Mouse (Mus musculus): ENCODE data around the gene Osbpl8. TPM values are rescaled to one million over a fixed set of nuclear protein-coding genes. Genes with fewer than 3 reads are reported as not detected.

The Osbpl8 gene
- polyA plus RNA-seq, 1 experiment from 2014 or later, result 11.8 TPM

- no peak overlapping the region for H3K9ac ChIP-seq (ENCODE audit: low read length)
- H3K4me2 ChIP-seq (ENCODE audit: low read depth), result peak overlapping the region; percentile 60; the same call in 1 of the 2 replicates
- no peak for ATAC-seq (ENCODE audit: insufficient read depth, low FRiP score, low TSS enrichment)
Measured at GRCm38 (mm10) chr10:111297631-111298030, 133.1 kb downstream of the Osbpl8 start.

GRCm38 (mm10) chr10:111298140-111299098 is 133.9 kb downstream of the Osbpl8 start, which contains the start of gene Bbs10:
Gene Bbs10 (plus strand): TSS chr10:111298679.
- DNase-seq (ENCODE audit: low spot score) (peak; percentile 96), ATAC-seq (ENCODE audit: insufficient read depth, low FRiP score, low TSS enrichment) (peak; percentile 100)
- Histone ChIP-seq H3K27me3 (ENCODE audit: control insufficient read depth, insufficient read depth, low read length) (no peaks in the 10 kb centered on the region), H3K4me2 (ENCODE audit: low read depth) (peak within 1 kb of the TSS; percentile 60), H3K36me3 (ENCODE audit: control insufficient read depth, insufficient read depth, low read length) (no peaks in the 10 kb centered on the region), H3K9me3 (ENCODE audit: control insufficient read depth, low read length) (no peaks in the 10 kb centered on the region), H3K9ac (ENCODE audit: low read length) (peak within 1 kb of the TSS; percentile 80), H3K4me1 (ENCODE audit: control insufficient read depth, insufficient read depth, low read length) (peaks cover 4% of the 10 kb centered on the region; the same call in 1 of the 2 replicates), H3K4me3 (ENCODE audit: low read depth, low read length) (peak within 1 kb of the TSS; percentile 68), H3K27ac (ENCODE audit: low read depth, low read length) (peak within 1 kb of the TSS; percentile 77; the same call in 1 of the 2 replicates)
- under 1% methylated on average over 54 of the region's 54 CpGs for WGBS

More at GRCm38 (mm10) chr10:111297631-111298030, 133.1 kb downstream of the Osbpl8 start:
- Histone ChIP-seq H3K36me3 (ENCODE audit: control insufficient read depth, insufficient read depth, low read length) (0 out of 2 replicates have a peak, but pooled peaks cover 2% of the 10 kb centered on the region), H3K27me3 (ENCODE audit: control insufficient read depth, insufficient read depth, low read length) (no peaks in the 10 kb centered on the region), H3K9me3 (ENCODE audit: control insufficient read depth, low read length) (no peaks in the 10 kb centered on the region), H3K4me1 (ENCODE audit: control insufficient read depth, insufficient read depth, low read length) (peaks cover 4% of the 10 kb centered on the region; the same call in 1 of the 2 replicates), H3K4me3 (ENCODE audit: low read depth, low read length) (no peak overlapping the region), H3K27ac (ENCODE audit: low read depth, low read length) (no peak overlapping the region)
- no peak for DNase-seq (ENCODE audit: low spot score)
- WGBS, result 50% methylated on average over 6 of the region's 6 CpGs

GRCm38 (mm10) chr10:111299591-111299990 is 135.0 kb downstream of the Osbpl8 start:
- no peak overlapping the region for H3K4me3 ChIP-seq (ENCODE audit: low read depth, low read length)
- H3K27me3 ChIP-seq (ENCODE audit: control insufficient read depth, insufficient read depth, low read length), result no peaks in the 10 kb centered on the region
- no peaks in the 10 kb centered on the region for H3K9me3 ChIP-seq (ENCODE audit: control insufficient read depth, low read length)
- 85% methylated on average over 6 of the region's 6 CpGs for WGBS
- ATAC-seq (ENCODE audit: insufficient read depth, low FRiP score, low TSS enrichment) (no peak), DNase-seq (ENCODE audit: low spot score) (no peak)
- H3K27ac ChIP-seq (ENCODE audit: low read depth, low read length), result no peak overlapping the region
- no peak overlapping the region for H3K4me2 ChIP-seq (ENCODE audit: low read depth)
- no peak overlapping the region for H3K9ac ChIP-seq (ENCODE audit: low read length)
- no peaks in the 10 kb centered on the region for H3K36me3 ChIP-seq (ENCODE audit: control insufficient read depth, insufficient read depth, low read length)
- peaks cover 4% of the 10 kb centered on the region; the same call in 1 of the 2 replicates for H3K4me1 ChIP-seq (ENCODE audit: control insufficient read depth, insufficient read depth, low read length)

GRCm38 (mm10) chr10:111301041-111301440 is 136.5 kb downstream of the Osbpl8 start:
- DNase-seq (ENCODE audit: low spot score) (no peak), ATAC-seq (ENCODE audit: insufficient read depth, low FRiP score, low TSS enrichment) (no peak)
- H3K4me3 ChIP-seq (ENCODE audit: low read depth, low read length), result no peak overlapping the region
- H3K4me1 ChIP-seq (ENCODE audit: control insufficient read depth, insufficient read depth, low read length), result peaks cover 4% of the 10 kb centered on the region; the same call in 1 of the 2 replicates
- H3K36me3 ChIP-seq (ENCODE audit: control insufficient read depth, insufficient read depth, low read length), result no peaks in the 10 kb centered on the region
- WGBS, result 93% methylated on average over 5 of the region's 5 CpGs
- no peak overlapping the region for H3K27ac ChIP-seq (ENCODE audit: low read depth, low read length)
- H3K9ac ChIP-seq (ENCODE audit: low read length), result no peak overlapping the region
- no peaks in the 10 kb centered on the region for H3K27me3 ChIP-seq (ENCODE audit: control insufficient read depth, insufficient read depth, low read length)
- H3K4me2 ChIP-seq (ENCODE audit: low read depth), result no peak overlapping the region
- no peaks in the 10 kb centered on the region for H3K9me3 ChIP-seq (ENCODE audit: control insufficient read depth, low read length)

- no peak for ATAC-seq (ENCODE audit: insufficient read depth, low FRiP score, low TSS enrichment)
- peaks cover 4% of the 10 kb centered on the region; the same call in 1 of the 2 replicates for H3K4me1 ChIP-seq (ENCODE audit: control insufficient read depth, insufficient read depth, low read length)
- 95% methylated on average over 6 of the region's 6 CpGs for WGBS
- no peaks in the 10 kb centered on the region for H3K36me3 ChIP-seq (ENCODE audit: control insufficient read depth, insufficient read depth, low read length)
- no peaks in the 10 kb centered on the region for H3K9me3 ChIP-seq (ENCODE audit: control insufficient read depth, low read length)
- no peak for DNase-seq (ENCODE audit: low spot score)
- H3K4me2 ChIP-seq (ENCODE audit: low read depth), result no peak overlapping the region
- H3K27me3 ChIP-seq (ENCODE audit: control insufficient read depth, insufficient read depth, low read length), result no peaks in the 10 kb centered on the region
- H3K9ac ChIP-seq (ENCODE audit: low read length), result no peak overlapping the region
- no peak overlapping the region for H3K27ac ChIP-seq (ENCODE audit: low read depth, low read length)
- H3K4me3 ChIP-seq (ENCODE audit: low read depth, low read length), result no peak overlapping the region
Measured at GRCm38 (mm10) chr10:111302486-111302885, 137.9 kb downstream of the Osbpl8 start.

GRCm38 (mm10) chr10:111308850-111309501 is 144.4 kb downstream of the Osbpl8 start:
- Histone ChIP-seq H3K4me3 (ENCODE audit: low read depth, low read length) (no peak overlapping the region), H3K36me3 (ENCODE audit: control insufficient read depth, insufficient read depth, low read length) (no peaks in the 10 kb centered on the region), H3K4me1 (ENCODE audit: control insufficient read depth, insufficient read depth, low read length) (no peaks in the 10 kb centered on the region), H3K4me2 (ENCODE audit: low read depth) (no peak overlapping the region), H3K27ac (ENCODE audit: low read depth, low read length) (no peak overlapping the region), H3K27me3 (ENCODE audit: control insufficient read depth, insufficient read depth, low read length) (no peaks in the 10 kb centered on the region), H3K9me3 (ENCODE audit: control insufficient read depth, low read length) (no peaks in the 10 kb centered on the region), H3K9ac (ENCODE audit: low read length) (no peak overlapping the region)
- no peak for ATAC-seq (ENCODE audit: insufficient read depth, low FRiP score, low TSS enrichment)
- WGBS, result 92% methylated on average over 13 of the region's 13 CpGs
- no peak for DNase-seq (ENCODE audit: low spot score)

- Histone ChIP-seq H3K27me3 (ENCODE audit: control insufficient read depth, insufficient read depth, low read length) (no peaks in the 10 kb centered on the region), H3K27ac (ENCODE audit: low read depth, low read length) (no peak overlapping the region), H3K4me3 (ENCODE audit: low read depth, low read length) (no peak overlapping the region), H3K4me2 (ENCODE audit: low read depth) (no peak overlapping the region), H3K36me3 (ENCODE audit: control insufficient read depth, insufficient read depth, low read length) (no peaks in the 10 kb centered on the region), H3K9me3 (ENCODE audit: control insufficient read depth, low read length) (no peaks in the 10 kb centered on the region), H3K4me1 (ENCODE audit: control insufficient read depth, insufficient read depth, low read length) (no peaks in the 10 kb centered on the region), H3K9ac (ENCODE audit: low read length) (no peak overlapping the region)
- 81% methylated on average over 6 of the region's 6 CpGs for WGBS
- no peak for ATAC-seq (ENCODE audit: insufficient read depth, low FRiP score, low TSS enrichment)
- no peak for DNase-seq (ENCODE audit: low spot score)
Measured at GRCm38 (mm10) chr10:111313282-111313681, 148.7 kb downstream of the Osbpl8 start.

- no peaks in the 10 kb centered on the region for H3K36me3 ChIP-seq (ENCODE audit: control insufficient read depth, insufficient read depth, low read length)
- no peak for DNase-seq (ENCODE audit: low spot score)
- no peaks in the 10 kb centered on the region for H3K9me3 ChIP-seq (ENCODE audit: control insufficient read depth, low read length)
- H3K27me3 ChIP-seq (ENCODE audit: control insufficient read depth, insufficient read depth, low read length), result no peaks in the 10 kb centered on the region
- ATAC-seq (ENCODE audit: insufficient read depth, low FRiP score, low TSS enrichment), result no peak
- H3K4me2 ChIP-seq (ENCODE audit: low read depth), result no peak overlapping the region
- no peaks in the 10 kb centered on the region for H3K4me1 ChIP-seq (ENCODE audit: control insufficient read depth, insufficient read depth, low read length)
- no peak overlapping the region for H3K4me3 ChIP-seq (ENCODE audit: low read depth, low read length)
- WGBS, result 80% methylated on average over 10 of the region's 10 CpGs
- no peak overlapping the region for H3K9ac ChIP-seq (ENCODE audit: low read length)
- no peak overlapping the region for H3K27ac ChIP-seq (ENCODE audit: low read depth, low read length)
Measured at GRCm38 (mm10) chr10:111314636-111315395, 150.3 kb downstream of the Osbpl8 start.

Measured in neural tube, embryonic 11.5 days (tissue).